Mouse (Mus musculus) midbrain, postnatal 0 days (tissue): ENCODE measurements around the gene Cux1. TPM values are rescaled to one million over a fixed set of nuclear protein-coding genes. Genes with fewer than 3 reads are reported as not detected.

Experiments used
- ATAC-seq: fragments of 200-750 bp; cut with Nextera tagmentation; 2 replicates; pipeline ENCODE4 v1.8.0; 2017; ENCODE audit warnings: moderate number of reproducible peaks, mild to moderate bottlenecking, moderate TSS enrichment, moderate library complexity; ENCODE audit not compliant: low FRiP score
- DNase-seq: peaks from one replicate; pipeline ENCODE4 v3.0.0-alpha.2; 2015; ENCODE audit warnings: low spot score
- H3K27ac ChIP-seq: fragments of 300-500 bp; sonication (generic); 2 replicates; pipeline ENCODE4 v1.5.1; 2014; ENCODE audit warnings: low read depth, mild to moderate bottlenecking, low read length, mixed read lengths
- H3K27me3 ChIP-seq: fragments of 300-500 bp; sonication (generic); 2 replicates; pipeline ENCODE4 v1.6.1; 2014; ENCODE audit warnings: low read length, control low read depth, mixed read lengths; ENCODE audit not compliant: insufficient read depth
- H3K36me3 ChIP-seq: fragments of 300-500 bp; sonication (generic); 2 replicates; pipeline ENCODE4 v1.6.1; 2014; ENCODE audit warnings: low read length, control low read depth, mixed read lengths; ENCODE audit not compliant: insufficient read depth
- H3K4me1 ChIP-seq: fragments of 300-500 bp; sonication (generic); 2 replicates; pipeline ENCODE4 v1.6.1; 2014; ENCODE audit warnings: mild to moderate bottlenecking, control low read depth, antibody characterized with exemption, low read length, mixed read lengths; ENCODE audit not compliant: insufficient read depth
- H3K4me2 ChIP-seq: fragments of 300-500 bp; sonication (generic); 2 replicates; pipeline ENCODE4 v1.6.1; 2014; ENCODE audit warnings: low read depth, mild to moderate bottlenecking, low read length, mixed read lengths; ENCODE audit not compliant: poor library complexity, severe bottlenecking
- H3K4me3 ChIP-seq: fragments of 300-500 bp; sonication (generic); 2 replicates; pipeline ENCODE4 v1.5.1; 2014; ENCODE audit warnings: low read depth, mild to moderate bottlenecking, low read length, moderate library complexity
- H3K9ac ChIP-seq: fragments of 300-500 bp; sonication (generic); replicated peaks from 2 replicates; pipeline ENCODE4 v1.6.1; 2014; ENCODE audit warnings: mild to moderate bottlenecking, low read length, moderate library complexity, mixed read lengths; ENCODE audit not compliant: poor library complexity, severe bottlenecking
- H3K9me3 ChIP-seq: fragments of 300-500 bp; sonication (generic); 2 replicates; pipeline ENCODE4 v1.6.1; 2016; ENCODE audit warnings: low read length, control low read depth
- CTCF ChIP-seq: IDR thresholded peaks from 2 replicates; pipeline ENCODE4 v1.5.1; 2016; ENCODE audit warnings: antibody characterized with exemption, mild to moderate bottlenecking
- WGBS: fragments of 180-500 bp; shearing (Covaris S2); extraction: QIAGEN DNeasy Blood & Tissue Kit; methylation state at CpG from one replicate; pipeline ENCODE4 v1.1.7; 2014; 5-methylcytosine and 5-hydroxymethylcytosine counted together
- polyA plus RNA-seq: library from polyadenylated mRNA; unstranded; fragments of >200 nt; fragmentation: Nextera tagmentation; extraction: Ambion mirVana; gene quantifications from 2 replicates; pipeline ENCODE4 v1.2.1, GENCODE M21; 2015
- total RNA-seq: library from RNA; depleted of rRNA; stranded (reverse); fragments of >200 nt; gene quantifications from 2 replicates; pipeline ENCODE4 v1.2.3, GENCODE M21; 2014

Gene Cux1
- total and polyA plus RNA-seq, 2 experiments from 2014 or later = 97.9 to 133 TPM

DNA sequence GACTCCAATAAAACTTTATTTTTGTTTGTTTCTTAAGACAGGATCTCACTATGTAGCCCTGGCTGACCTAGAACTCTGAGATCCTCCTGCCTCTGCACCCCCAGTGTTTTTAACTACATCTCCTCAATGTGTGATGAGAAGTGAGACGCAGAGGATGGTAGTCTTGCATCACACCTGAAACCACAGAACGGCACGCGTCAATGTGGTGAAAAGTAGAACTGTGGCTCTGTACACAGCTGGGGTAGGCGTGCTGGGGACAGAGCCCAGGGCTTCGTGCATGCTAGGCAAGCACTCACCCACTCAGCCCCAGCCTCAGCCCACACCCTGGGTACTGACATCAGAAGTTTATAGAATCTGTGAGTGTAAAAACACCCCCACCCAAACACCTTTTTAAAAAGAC lies 107.4 kb downstream of the Cux1 start:
- Histone ChIP-seq H3K9ac (no peak overlapping the region), H3K4me1 (no peaks in the 10 kb centered on the region), H3K27me3 (no peaks in the 10 kb centered on the region), H3K27ac (no peak overlapping the region), H3K36me3 (no peaks in the 10 kb centered on the region), H3K4me3 (no peak overlapping the region), H3K9me3 (no peaks in the 10 kb centered on the region), H3K4me2 (no peak overlapping the region)
- ATAC-seq = no peak
- 93% methylated on average over 6 of the region's 6 CpGs for WGBS
- TF ChIP-seq CTCF = no peak
- DNase-seq = no peak

DNA sequence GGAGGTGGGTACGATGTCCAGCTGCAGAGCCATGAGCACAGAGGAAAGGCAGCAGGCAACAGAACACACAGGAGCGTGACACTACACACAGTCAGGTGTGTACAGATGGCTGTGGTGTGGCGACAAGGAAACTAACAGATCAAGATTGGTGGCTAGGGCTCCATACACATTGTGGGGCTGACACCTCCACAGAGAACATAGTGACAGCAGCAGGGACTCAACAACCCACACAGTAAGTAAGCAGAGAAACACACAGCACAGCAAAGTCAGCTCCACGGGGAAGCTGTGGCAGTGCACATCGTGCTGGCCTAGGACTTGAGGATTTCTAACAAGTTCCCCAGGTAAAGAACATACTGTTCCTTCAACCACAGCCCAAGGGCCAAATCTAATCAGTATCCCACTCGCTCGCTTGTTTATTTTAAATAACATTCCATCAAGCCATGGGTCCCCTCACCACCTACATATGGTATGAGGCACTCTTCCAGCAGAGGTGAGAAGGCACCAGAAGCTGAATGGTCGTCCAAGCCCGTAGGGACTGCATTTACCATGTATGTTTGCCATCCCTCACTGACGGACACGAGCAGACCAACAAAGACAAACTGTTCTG lies 108.3 kb downstream of the Cux1 start:
- Histone ChIP-seq H3K4me1 (no peaks in the 10 kb centered on the region), H3K27ac (no peak overlapping the region), H3K27me3 (no peaks in the 10 kb centered on the region), H3K9ac (no peak overlapping the region), H3K36me3 (no peaks in the 10 kb centered on the region), H3K9me3 (no peaks in the 10 kb centered on the region), H3K4me3 (no peak overlapping the region), H3K4me2 (no peak overlapping the region)
- 89% methylated on average over 11 of the region's 11 CpGs for WGBS
- no peak for TF ChIP-seq CTCF
- no peak for ATAC-seq
- DNase-seq = no peak

DNA sequence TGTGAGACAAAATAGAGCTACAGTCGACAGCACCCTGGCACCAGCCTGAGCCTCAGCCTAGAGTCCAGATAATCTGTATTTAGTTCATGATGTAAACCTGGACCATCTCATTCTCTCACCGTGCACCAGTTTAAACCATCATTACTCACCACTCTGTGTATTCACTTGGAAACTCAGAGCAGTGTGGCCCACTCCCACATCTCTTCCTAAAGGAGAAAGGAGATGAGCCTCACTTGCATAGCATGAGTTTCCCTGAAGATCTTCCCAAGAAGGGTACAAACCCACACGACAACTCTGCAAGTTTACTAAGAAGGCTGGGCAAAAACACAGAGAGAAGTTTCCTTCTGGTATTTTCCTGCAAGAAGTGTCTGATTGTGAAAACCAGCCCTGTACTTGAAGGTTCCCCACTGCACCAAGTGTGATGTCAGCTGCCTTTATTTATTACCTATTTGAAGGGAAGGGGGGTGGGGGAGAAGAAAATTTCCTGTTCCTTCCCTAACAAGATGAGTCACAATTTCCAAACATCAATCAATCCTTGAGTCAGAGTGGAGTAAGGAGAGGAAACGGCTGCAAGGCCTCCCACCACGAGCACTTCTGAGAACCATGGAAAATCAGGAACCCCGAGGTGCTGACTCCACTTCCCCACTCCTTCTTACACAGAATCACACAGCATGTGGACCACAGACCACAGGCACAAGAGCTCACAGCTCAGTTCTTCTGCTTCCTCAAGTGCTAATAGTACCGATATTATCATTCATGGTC lies 109.0 kb downstream of the Cux1 start:
- H3K36me3 ChIP-seq = no peaks in the 10 kb centered on the region
- no peak overlapping the region for H3K4me2 ChIP-seq
- no peak for TF ChIP-seq CTCF
- H3K9me3 ChIP-seq = no peaks in the 10 kb centered on the region
- no peak for DNase-seq
- 73% methylated on average over 7 of the region's 7 CpGs for WGBS
- no peak overlapping the region for H3K27ac ChIP-seq
- no peaks in the 10 kb centered on the region for H3K27me3 ChIP-seq
- no peak overlapping the region for H3K9ac ChIP-seq
- ATAC-seq = no peak
- H3K4me1 ChIP-seq = no peaks in the 10 kb centered on the region
- H3K4me3 ChIP-seq = no peak overlapping the region

DNA sequence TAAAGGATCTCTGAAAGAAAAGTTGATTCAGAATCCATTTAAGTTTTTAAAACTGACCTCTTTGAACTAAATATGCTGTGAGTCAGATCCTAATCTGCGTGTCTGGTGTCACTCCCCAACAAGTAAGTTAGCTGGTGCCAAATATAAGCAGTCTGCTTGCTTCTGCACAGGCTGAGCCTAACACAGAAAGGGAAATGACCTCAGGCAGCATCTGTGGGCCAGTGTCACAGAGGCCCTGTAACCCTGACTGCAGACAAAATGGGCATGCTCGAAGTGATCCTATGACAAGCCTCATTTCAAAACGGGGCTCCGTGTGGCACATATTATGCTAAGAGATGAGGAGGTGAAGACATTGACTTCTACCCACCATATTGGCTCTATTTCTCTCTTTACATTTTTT lies 110.9 kb downstream of the Cux1 start:
- Histone ChIP-seq H3K36me3 (no peaks in the 10 kb centered on the region), H3K9ac (no peak overlapping the region), H3K9me3 (no peaks in the 10 kb centered on the region), H3K27ac (no peak overlapping the region), H3K27me3 (no peaks in the 10 kb centered on the region), H3K4me1 (no peaks in the 10 kb centered on the region), H3K4me3 (no peak overlapping the region), H3K4me2 (no peak overlapping the region)
- DNase-seq (no peak), ATAC-seq (no peak)
- TF ChIP-seq CTCF = no peak
- 93% methylated on average over 4 of the region's 4 CpGs for WGBS

DNA sequence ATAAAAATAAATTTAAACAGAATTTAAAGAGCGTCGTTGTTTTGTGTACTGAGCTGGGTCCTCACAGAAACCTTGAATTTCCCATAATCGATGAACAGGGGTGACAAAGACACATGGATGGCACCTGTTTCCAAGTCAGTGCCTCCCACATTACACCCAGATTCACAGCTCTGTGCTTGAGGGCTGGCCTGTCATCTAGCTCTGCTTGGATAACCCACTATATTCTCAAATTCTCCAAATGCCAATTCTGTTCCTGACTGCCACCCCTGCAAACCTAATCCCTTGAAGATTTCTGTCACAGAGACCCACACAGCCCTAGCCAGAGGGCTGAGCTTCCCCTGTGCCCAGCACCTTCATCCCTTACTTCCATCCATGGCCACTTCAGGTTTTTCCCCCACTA lies 114.6 kb downstream of the Cux1 start:
- no peak for TF ChIP-seq CTCF
- Histone ChIP-seq H3K4me3 (no peak overlapping the region), H3K4me2 (no peak overlapping the region), H3K9me3 (no peaks in the 10 kb centered on the region), H3K27ac (no peak overlapping the region), H3K4me1 (no peaks in the 10 kb centered on the region), H3K27me3 (no peaks in the 10 kb centered on the region), H3K36me3 (no peaks in the 10 kb centered on the region), H3K9ac (no peak overlapping the region)
- WGBS = 97% methylated on average over 3 of the region's 3 CpGs
- ATAC-seq (no peak), DNase-seq (no peak)

DNA sequence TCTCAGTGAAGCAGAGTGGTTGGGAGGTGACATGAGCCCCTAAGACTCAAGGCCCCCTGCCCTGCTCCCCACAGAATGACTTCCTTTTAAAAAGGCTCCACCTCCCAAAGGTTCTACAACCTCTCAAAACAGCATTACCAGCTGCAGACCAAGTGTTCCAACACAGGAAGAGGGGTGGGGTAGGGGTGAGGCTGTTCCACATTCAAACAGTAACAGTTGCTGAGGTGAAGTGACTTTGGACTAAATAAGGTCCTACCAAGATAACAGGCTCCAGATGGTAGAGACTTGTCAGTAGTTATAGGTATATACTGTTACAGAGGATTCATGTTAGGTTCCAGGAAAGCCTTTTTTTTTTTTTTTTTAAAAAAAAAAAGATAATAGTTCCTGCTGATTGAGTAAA lies 117.5 kb downstream of the Cux1 start:
- no peak overlapping the region for H3K9ac ChIP-seq
- H3K36me3 ChIP-seq = no peaks in the 10 kb centered on the region
- H3K27ac ChIP-seq = no peak overlapping the region
- H3K4me2 ChIP-seq = no peak overlapping the region
- ATAC-seq = no peak
- H3K27me3 ChIP-seq = no peaks in the 10 kb centered on the region
- no peaks in the 10 kb centered on the region for H3K9me3 ChIP-seq
- TF ChIP-seq CTCF = no peak
- H3K4me1 ChIP-seq = no peaks in the 10 kb centered on the region
- no peak overlapping the region for H3K4me3 ChIP-seq
- no peak for DNase-seq
